Mouse (Mus musculus): ENCODE measurements around the gene Olfr211. TPM values are rescaled to one million over a fixed set of nuclear protein-coding genes. Genes with fewer than 3 reads are reported as not detected.

Olfr211 gene
- not detected for polyA plus RNA-seq (2014; fragmentation: Illumina TruSeq; extraction: RNeasy Lipid Tissue Mini Kit (QIAGEN cat#74804); ENCODE audit: low read depth, low replicate concordance)

DNA sequence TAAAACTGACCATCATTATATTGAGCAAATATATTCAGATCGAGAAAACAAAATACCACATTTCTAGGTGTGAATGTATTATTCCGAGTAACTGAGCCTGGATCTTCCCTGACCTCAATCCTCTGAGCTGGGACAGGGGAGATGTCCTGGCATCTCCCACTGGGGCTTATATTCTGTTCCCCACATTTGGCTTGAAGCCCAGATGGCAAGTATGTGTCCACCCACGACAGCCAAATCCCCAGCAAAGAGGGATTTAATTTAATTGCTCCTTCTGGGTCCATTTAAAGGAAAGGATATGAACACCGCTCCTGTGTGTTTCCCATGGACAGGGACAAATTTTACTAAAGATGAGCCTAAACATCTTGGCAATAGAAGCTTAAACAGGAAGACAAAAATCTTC, at the start of gene Olfr211:
Gene Olfr211, plus strand, starts transcription at position 301 of the 400 bp plus-strand sequence.

DNA sequence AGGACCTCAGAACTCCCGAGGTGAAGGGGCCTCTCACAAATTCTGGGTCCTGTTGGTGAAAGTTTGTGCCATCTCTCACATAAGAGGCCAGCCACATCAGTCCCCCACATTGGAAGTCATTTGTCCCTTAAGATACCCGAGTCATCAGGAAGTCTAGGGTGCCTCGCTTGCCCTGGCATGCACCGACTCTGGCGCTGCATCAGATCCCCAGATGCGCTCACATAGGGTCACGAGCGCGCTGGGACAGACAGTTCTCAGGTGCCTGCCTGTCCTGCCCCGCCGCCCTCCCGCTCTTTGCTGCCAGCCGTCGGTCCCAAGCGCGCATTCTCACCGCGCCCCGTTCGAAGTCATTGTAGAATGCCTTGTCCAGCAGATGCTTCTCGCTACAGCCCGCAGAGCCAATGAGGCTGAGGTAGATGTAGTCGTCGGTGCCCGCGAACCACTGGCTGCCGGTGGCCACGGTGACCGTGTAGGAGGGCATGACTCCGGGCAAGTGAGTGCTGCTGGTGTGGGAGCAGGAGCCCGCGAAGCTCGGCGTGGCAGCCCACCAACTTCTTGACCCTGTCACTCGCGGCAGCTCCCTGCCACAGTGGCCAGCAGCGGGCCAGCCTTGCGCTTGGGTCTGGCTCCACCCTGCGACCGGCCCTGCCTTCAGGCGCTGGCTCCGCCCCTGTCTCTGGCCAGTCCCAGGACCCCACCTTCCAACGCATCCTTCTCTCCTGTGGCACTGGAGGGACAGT, 28.2 kb upstream of the Olfr211 start, which contains the start of gene Alox5:
Gene Alox5, minus strand, starts transcription at position 635 of the 740 bp plus-strand sequence.

DNA sequence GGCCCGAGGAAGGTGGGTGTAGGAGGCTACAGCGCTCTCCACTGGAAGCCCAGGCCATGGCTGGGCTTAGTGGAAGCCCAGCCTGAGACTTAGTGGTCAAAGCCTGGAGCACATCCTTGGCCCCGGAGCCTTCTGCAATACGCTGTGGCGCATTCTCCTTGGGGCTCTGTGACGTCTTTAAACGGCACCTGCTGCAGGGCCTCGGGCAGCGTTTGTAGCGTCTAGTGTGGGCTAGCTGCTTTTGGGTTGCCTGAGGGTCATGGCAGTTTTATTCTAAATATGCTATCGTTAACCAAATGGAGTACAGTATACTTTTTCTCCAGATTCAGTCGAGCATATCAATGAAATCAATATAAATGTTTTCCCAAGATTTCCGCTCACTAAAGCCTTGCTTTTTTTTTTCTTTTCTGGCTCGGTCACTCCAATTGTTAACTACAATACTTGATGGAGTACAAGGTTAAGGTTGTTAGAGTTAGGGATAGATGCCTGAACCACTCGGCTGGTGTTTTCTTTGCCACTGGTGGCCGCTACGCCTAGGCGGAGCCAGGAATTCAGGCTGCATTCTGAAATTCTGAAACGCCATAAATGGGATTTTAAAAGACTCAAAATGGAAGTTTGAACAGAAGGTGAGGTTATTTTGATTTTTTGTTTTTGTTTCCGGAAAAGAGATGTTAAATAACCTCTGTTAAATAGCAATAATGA, 17.6 kb downstream of the Olfr211 start, which contains the start of gene Olfr212:
Gene Olfr212, plus strand, starts transcription at position 215 of the 702 bp plus-strand sequence.

DNA sequence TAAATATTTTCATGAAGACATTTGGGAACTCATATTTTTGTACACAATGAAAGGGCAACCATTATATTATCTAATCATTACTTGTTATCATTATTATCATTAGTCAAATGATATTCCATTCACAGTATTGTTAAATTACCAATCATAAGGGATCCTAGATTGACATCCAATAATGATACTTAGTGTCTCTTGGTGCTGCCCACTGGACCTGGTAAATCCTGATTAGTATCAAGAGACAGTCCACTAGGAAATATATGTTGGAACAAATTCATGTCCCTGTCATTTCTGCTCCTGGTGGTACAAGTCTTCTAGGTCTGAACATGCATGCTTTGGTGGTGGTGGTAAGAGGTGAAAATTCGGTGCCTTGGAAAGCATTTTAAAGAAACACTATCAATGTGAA, 49.3 kb downstream of the Olfr211 start, which contains the start of gene Olfr213:
Gene Olfr213, plus strand, starts transcription at position 301 of the 400 bp plus-strand sequence.

Other genes starting within 250 kb of the Olfr211 start
- gene Zfand4, start 224.9 kb upstream of the Olfr211 start, polyA plus RNA-seq (2014; fragmentation: Illumina TruSeq; extraction: RNeasy Lipid Tissue Mini Kit (QIAGEN cat#74804); ENCODE audit: low read depth, low replicate concordance) = 2.1 TPM
- gene March8, start 151.1 kb upstream of the Olfr211 start, polyA plus RNA-seq (2014; fragmentation: Illumina TruSeq; extraction: RNeasy Lipid Tissue Mini Kit (QIAGEN cat#74804); ENCODE audit: low read depth, low replicate concordance) = 149 TPM
- gene Alox5, start 27.9 kb upstream of the Olfr211 start, polyA plus RNA-seq (2014; fragmentation: Illumina TruSeq; extraction: RNeasy Lipid Tissue Mini Kit (QIAGEN cat#74804); ENCODE audit: low read depth, low replicate concordance) = 1.5 TPM
- not detected for gene Olfr212, start 17.4 kb downstream of the Olfr211 start, polyA plus RNA-seq (2014; fragmentation: Illumina TruSeq; extraction: RNeasy Lipid Tissue Mini Kit (QIAGEN cat#74804); ENCODE audit: low read depth, low replicate concordance)
- gene Olfr213, start 49.4 kb downstream of the Olfr211 start, polyA plus RNA-seq (2014; fragmentation: Illumina TruSeq; extraction: RNeasy Lipid Tissue Mini Kit (QIAGEN cat#74804); ENCODE audit: low read depth, low replicate concordance) = not detected
- gene Gm5580, start 62.0 kb downstream of the Olfr211 start, polyA plus RNA-seq (2014; fragmentation: Illumina TruSeq; extraction: RNeasy Lipid Tissue Mini Kit (QIAGEN cat#74804); ENCODE audit: low read depth, low replicate concordance) = not detected
- gene Olfr214, start 65.1 kb downstream of the Olfr211 start, polyA plus RNA-seq (2014; fragmentation: Illumina TruSeq; extraction: RNeasy Lipid Tissue Mini Kit (QIAGEN cat#74804); ENCODE audit: low read depth, low replicate concordance) = not detected
- gene Olfr215, start 95.1 kb downstream of the Olfr211 start, polyA plus RNA-seq (2014; fragmentation: Illumina TruSeq; extraction: RNeasy Lipid Tissue Mini Kit (QIAGEN cat#74804); ENCODE audit: low read depth, low replicate concordance) = not detected
- 69.3 TPM for gene Zfp422, start 139.9 kb downstream of the Olfr211 start, polyA plus RNA-seq (2014; fragmentation: Illumina TruSeq; extraction: RNeasy Lipid Tissue Mini Kit (QIAGEN cat#74804); ENCODE audit: low read depth, low replicate concordance)
- gene Depp1, start 161.5 kb downstream of the Olfr211 start, polyA plus RNA-seq (2014; fragmentation: Illumina TruSeq; extraction: RNeasy Lipid Tissue Mini Kit (QIAGEN cat#74804); ENCODE audit: low read depth, low replicate concordance) = not detected
- 10.9 TPM for gene Rassf4, start 184.9 kb downstream of the Olfr211 start, polyA plus RNA-seq (2014; fragmentation: Illumina TruSeq; extraction: RNeasy Lipid Tissue Mini Kit (QIAGEN cat#74804); ENCODE audit: low read depth, low replicate concordance)
- 0.03 TPM for gene Tmem72, start 227.8 kb downstream of the Olfr211 start, polyA plus RNA-seq (2014; fragmentation: Illumina TruSeq; extraction: RNeasy Lipid Tissue Mini Kit (QIAGEN cat#74804); ENCODE audit: low read depth, low replicate concordance)